Mouse (Mus musculus) ES-E14 (cell line): ENCODE measurements around the gene Gucy1b1.

Source experiments
- MAFK ChIP-seq: IDR thresholded peaks from 2 replicates; pipeline ENCODE4 v1.6.1; 2014; ENCODE audit warnings: mild to moderate bottlenecking, low read depth, low read length, inconsistent platforms; ENCODE audit not compliant: insufficient read depth
- ZC3H11A ChIP-seq: IDR thresholded peaks from 2 replicates; pipeline ENCODE4 v1.6.1; 2012; ENCODE audit warnings: low read depth, mild to moderate bottlenecking, inconsistent platforms, low read length, borderline replicate concordance
- ZNF384 ChIP-seq: IDR thresholded peaks from 2 replicates; pipeline ENCODE4 v1.6.1; 2012; ENCODE audit warnings: low read depth, low read length, inconsistent platforms

DNA sequence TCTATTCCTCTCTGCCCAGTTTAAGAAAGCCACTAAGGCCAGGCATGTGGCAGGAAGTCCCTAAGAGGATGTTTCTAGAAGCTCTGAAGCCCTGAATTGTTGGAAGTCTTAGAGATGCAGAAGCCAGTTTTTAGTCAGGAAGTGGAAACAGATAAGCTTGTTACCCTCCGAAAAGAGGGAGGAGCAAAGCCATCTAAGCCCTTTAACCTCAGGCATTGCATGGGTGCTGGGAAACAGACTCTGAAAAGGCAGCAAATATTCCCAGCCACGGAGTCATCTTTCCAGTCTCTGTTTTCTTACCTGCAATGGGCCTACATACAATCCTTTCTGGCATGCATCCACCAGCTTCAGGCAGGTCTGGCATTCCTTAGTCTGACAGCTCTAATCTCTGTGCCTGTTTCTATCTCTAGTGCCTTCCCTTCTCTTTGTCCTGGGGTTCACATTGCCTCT lies 84.8 kb downstream of the Gucy1b1 start:
- TF ChIP-seq MAFK (no peak), ZNF384 (no peak), ZC3H11A (no peak)
